Mouse (Mus musculus): ENCODE results near the gene Tmem87b. TPM values are rescaled to one million over a fixed set of nuclear protein-coding genes. Genes with fewer than 3 reads are reported as not detected.
A peak's percentile ranks its signal among the peaks of the same experiment; 100 is the strongest.

Tmem87b gene
- total and polyA plus RNA-seq, 2 experiments from 2014 or later: 26.3 to 35.2 TPM

- no peaks in the 10 kb centered on the region for H3K4me1 ChIP-seq (ENCODE audit: insufficient read depth, low read length)
- no peaks in the 10 kb centered on the region for H3K36me3 ChIP-seq (ENCODE audit: insufficient read depth, low read length)
- H3K4me3 ChIP-seq (ENCODE audit: low read length): no peak overlapping the region
- 61% methylated on average over 8 of the region's 8 CpGs for WGBS
- DNase-seq (ENCODE audit: low spot score) (no peak), ATAC-seq (no peak)
- no peak for TF ChIP-seq CTCF (IDR thresholded peaks at IDR 0.05; ENCODE audit: low read depth)
- H3K27me3 ChIP-seq (ENCODE audit: insufficient read depth, low read length): no peaks in the 10 kb centered on the region
- H3K9me3 ChIP-seq (ENCODE audit: low read length): no peaks in the 10 kb centered on the region
- H3K9ac ChIP-seq (replicated peaks; ENCODE audit: low read length): no peak overlapping the region
- H3K27ac ChIP-seq: no peak overlapping the region
- no peak overlapping the region for H3K4me2 ChIP-seq (ENCODE audit: low read depth, low read length)
These were observed 57.6 kb downstream of the Tmem87b start for GRCm38 (mm10) chr2:128875526-128875925.

- H3K36me3 ChIP-seq (ENCODE audit: insufficient read depth, low read length): no peaks in the 10 kb centered on the region
- H3K9me3 ChIP-seq (ENCODE audit: low read length): no peaks in the 10 kb centered on the region
- no peaks in the 10 kb centered on the region for H3K27me3 ChIP-seq (ENCODE audit: insufficient read depth, low read length)
- no peak overlapping the region for H3K4me2 ChIP-seq (ENCODE audit: low read depth, low read length)
- 74% methylated on average over 4 of the region's 4 CpGs for WGBS
- no peak overlapping the region for H3K4me3 ChIP-seq (ENCODE audit: low read length)
- H3K27ac ChIP-seq: no peak overlapping the region
- no peak overlapping the region for H3K9ac ChIP-seq (replicated peaks; ENCODE audit: low read length)
- peak; percentile 31 for TF ChIP-seq CTCF (IDR thresholded peaks at IDR 0.05; ENCODE audit: low read depth)
- ATAC-seq (no peak), DNase-seq (ENCODE audit: low spot score) (no peak)
- H3K4me1 ChIP-seq (ENCODE audit: insufficient read depth, low read length): no peaks in the 10 kb centered on the region
These were observed 63.3 kb downstream of the Tmem87b start for GRCm38 (mm10) chr2:128881236-128881635.

DNA sequence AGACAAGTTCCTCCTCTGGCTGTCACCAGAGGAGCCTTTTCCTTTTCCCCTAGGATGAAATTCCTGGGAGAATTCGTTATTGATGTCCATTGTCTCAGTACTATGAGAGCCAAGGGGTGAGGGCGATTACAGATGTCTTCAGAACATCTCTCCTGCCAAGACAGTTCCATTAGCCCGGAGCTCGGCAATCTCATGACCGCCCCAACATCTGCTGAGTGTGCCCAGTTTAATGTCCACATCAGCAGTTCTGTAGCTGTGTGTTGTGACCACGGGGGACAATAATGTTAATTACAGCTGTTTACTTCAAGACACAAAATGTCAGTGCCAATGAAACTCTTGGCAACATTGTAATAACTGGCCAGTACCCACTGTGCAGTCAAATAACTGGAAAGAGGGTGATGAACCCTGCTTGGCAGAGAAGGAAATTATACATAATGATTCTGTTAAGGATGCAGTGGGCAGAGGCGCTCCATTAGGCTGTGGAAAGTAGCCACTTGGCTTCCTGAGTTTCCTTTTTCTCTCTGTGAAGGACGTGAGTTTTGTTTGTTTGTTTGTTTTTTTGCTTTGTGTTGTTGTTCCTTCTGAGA lies 67.4 kb downstream of the Tmem87b start:
- H3K4me2 ChIP-seq (ENCODE audit: low read depth, low read length): no peak overlapping the region
- H3K27ac ChIP-seq: no peak overlapping the region
- WGBS: 77% methylated on average over 8 of the region's 8 CpGs
- no peaks in the 10 kb centered on the region for H3K9me3 ChIP-seq (ENCODE audit: low read length)
- ATAC-seq (0 out of 2 replicates have a peak, but pooled peaks have one; percentile 40), DNase-seq (ENCODE audit: low spot score) (peak; percentile 20)
- no peaks in the 10 kb centered on the region for H3K27me3 ChIP-seq (ENCODE audit: insufficient read depth, low read length)
- no peak overlapping the region for H3K4me3 ChIP-seq (ENCODE audit: low read length)
- H3K36me3 ChIP-seq (ENCODE audit: insufficient read depth, low read length): no peaks in the 10 kb centered on the region
- H3K9ac ChIP-seq (replicated peaks; ENCODE audit: low read length): no peak overlapping the region
- TF ChIP-seq CTCF (IDR thresholded peaks at IDR 0.05; ENCODE audit: low read depth): no peak
- H3K4me1 ChIP-seq (ENCODE audit: insufficient read depth, low read length): no peaks in the 10 kb centered on the region

- TF ChIP-seq CTCF (IDR thresholded peaks at IDR 0.05; ENCODE audit: low read depth): no peak
- no peak for ATAC-seq
- Histone ChIP-seq H3K36me3 (ENCODE audit: insufficient read depth, low read length) (no peaks in the 10 kb centered on the region), H3K4me2 (ENCODE audit: low read depth, low read length) (no peak overlapping the region), H3K4me1 (ENCODE audit: insufficient read depth, low read length) (no peaks in the 10 kb centered on the region), H3K9ac (replicated peaks; ENCODE audit: low read length) (no peak overlapping the region), H3K27me3 (ENCODE audit: insufficient read depth, low read length) (no peaks in the 10 kb centered on the region), H3K9me3 (ENCODE audit: low read length) (no peaks in the 10 kb centered on the region), H3K4me3 (ENCODE audit: low read length) (no peak overlapping the region), H3K27ac (no peak overlapping the region)
- DNase-seq (ENCODE audit: low spot score): no peak
- WGBS: 59% methylated on average over 6 of the region's 6 CpGs
These were observed 70.1 kb downstream of the Tmem87b start for GRCm38 (mm10) chr2:128887866-128888550.

DNA sequence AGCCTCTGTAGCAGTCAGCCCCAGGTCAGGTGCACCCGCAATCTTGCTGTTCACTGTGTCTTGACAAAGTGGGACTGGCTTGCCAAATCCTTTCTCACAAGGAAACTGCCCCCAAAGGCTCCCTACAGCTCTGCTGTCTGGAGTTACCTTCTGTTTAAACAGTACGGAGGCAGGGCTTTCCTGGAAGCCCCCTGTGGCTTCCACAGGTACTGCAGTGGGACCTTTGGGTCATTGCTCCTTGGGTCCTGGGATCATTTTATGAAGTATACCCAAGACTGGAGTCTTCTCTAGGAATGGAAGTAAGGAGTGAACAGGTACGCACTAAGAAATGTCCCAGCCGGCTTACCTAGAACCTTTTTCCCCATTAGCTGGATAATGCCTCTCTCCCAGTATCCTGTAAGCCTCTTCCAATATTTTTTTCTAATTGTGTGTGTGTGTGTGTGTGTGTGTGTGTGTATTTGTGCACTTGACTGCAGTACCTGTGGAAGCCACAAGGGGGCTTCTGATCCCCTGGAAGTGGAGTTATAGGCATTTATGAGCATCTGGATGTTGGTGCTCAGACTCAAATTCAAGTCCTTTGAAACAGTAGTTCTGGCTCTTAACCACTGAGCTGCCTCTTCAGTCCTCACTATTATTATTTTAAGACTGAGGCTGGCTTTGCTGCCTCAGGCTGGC lies 72.9 kb downstream of the Tmem87b start:
- H3K9ac ChIP-seq (replicated peaks; ENCODE audit: low read length): no peak overlapping the region
- ATAC-seq (no peak), DNase-seq (ENCODE audit: low spot score) (no peak)
- peak; percentile 45 for TF ChIP-seq CTCF (IDR thresholded peaks at IDR 0.05; ENCODE audit: low read depth)
- H3K4me1 ChIP-seq (ENCODE audit: insufficient read depth, low read length): no peaks in the 10 kb centered on the region
- H3K9me3 ChIP-seq (ENCODE audit: low read length): no peaks in the 10 kb centered on the region
- H3K27me3 ChIP-seq (ENCODE audit: insufficient read depth, low read length): no peaks in the 10 kb centered on the region
- H3K4me3 ChIP-seq (ENCODE audit: low read length): no peak overlapping the region
- no peaks in the 10 kb centered on the region for H3K36me3 ChIP-seq (ENCODE audit: insufficient read depth, low read length)
- 82% methylated on average over 4 of the region's 4 CpGs for WGBS
- no peak overlapping the region for H3K4me2 ChIP-seq (ENCODE audit: low read depth, low read length)
- H3K27ac ChIP-seq: no peak overlapping the region

DNA sequence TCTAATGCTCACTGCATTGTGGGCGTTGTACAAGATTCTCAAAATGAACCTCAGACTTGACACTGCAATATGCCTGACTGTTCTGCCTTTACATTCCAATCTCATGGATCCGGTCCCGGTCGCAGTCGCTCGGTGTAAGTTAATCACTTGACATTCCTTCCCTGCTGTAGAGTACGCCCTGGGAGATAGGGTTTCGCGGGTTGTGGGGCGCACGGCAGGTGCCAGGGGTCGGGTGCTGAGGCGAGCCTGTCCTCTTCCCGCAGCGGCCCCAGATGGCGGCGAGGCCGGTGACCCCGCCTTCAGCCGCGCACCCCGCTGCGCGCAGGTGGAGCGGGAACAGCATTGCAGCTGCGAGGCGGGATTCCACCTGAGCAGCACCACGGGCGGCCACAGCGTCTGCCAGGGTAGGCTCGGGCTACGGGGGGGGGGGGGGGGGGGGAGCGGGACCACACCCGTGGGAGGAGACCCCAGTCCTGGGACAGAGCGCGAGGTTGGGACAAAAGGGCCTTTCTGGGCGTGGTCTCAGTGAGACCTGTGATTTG lies 74.3 kb downstream of the Tmem87b start:
- Histone ChIP-seq H3K4me2 (ENCODE audit: low read depth, low read length) (peak overlapping the region; percentile 60), H3K9me3 (ENCODE audit: low read length) (no peaks in the 10 kb centered on the region), H3K27me3 (ENCODE audit: insufficient read depth, low read length) (no peaks in the 10 kb centered on the region), H3K4me3 (ENCODE audit: low read length) (peak overlapping the region; percentile 36), H3K27ac (no peak overlapping the region), H3K9ac (replicated peaks; ENCODE audit: low read length) (no peak overlapping the region; the same call in 1 of the 2 replicates), H3K36me3 (ENCODE audit: insufficient read depth, low read length) (no peaks in the 10 kb centered on the region), H3K4me1 (ENCODE audit: insufficient read depth, low read length) (no peaks in the 10 kb centered on the region)
- no peak for TF ChIP-seq CTCF (IDR thresholded peaks at IDR 0.05; ENCODE audit: low read depth)
- ATAC-seq (peak; percentile 50; the same call in 1 of the 2 replicates), DNase-seq (ENCODE audit: low spot score) (peak; percentile 12)
- 2% methylated on average over 33 of the region's 37 CpGs for WGBS

Data from hindbrain, postnatal 0 days (tissue).